Mouse (Mus musculus): ENCODE results near the gene Scfd2.
A peak's percentile ranks its signal among the peaks of the same experiment; 100 is the strongest.

Scfd2 gene

DNA sequence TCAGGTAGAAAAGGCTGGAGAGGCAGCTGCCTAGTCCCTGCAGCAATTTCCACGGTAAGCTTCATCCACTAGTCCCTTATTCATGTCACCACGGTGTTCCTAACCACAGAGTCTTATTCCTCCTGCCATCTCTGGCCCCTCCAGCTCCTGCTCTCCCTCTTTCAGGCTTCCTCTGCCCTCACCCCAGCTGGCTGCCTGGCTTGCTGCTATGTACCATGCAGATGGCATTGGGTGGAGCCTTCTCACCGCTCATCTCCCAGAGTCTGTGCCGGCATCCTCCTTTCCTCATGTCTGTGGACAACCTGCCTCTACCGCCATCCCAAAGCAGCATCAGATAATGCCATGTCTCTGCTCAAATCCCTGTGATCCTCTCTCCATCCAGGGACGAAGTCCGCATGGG is 218.0 kb downstream of the Scfd2 start:
- no peak for DNase-seq (ENCODE audit: low read depth, low spot score)

- DNase-seq (ENCODE audit: low read depth, low spot score), result no peak
These were observed 219.7 kb downstream of the Scfd2 start for GRCm38 (mm10) chr5:74311865-74312264.

DNA sequence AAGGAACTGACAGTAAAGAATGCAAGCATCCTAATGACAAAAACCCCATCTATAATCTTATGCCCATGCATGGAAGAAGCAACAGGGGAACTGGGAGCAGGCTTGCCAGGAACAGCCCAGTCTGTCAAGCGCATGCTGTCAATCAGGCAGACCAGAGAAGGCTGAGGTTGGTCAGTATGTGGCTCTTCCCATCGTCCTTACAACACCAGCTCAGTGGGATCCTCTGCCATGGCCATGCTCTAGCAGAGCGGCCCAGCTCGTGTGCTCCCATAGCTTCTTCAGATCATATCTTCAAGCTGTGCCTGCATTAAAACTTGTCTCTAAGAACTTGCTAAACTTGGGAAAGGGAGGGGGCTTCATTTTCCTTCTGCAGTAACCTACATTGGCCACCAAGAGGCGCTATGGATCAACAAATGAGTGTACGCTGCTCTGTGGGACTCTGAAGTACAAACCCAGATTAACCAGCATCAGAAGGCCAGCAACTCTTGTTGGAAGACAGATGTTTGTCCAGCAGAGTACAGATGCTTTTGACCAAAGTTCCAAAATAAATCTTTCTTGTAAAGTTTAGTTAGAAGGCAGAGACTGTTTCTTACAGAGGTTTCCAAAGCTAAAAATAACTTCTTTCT is 220.2 kb downstream of the Scfd2 start:
- DNase-seq (ENCODE audit: low read depth, low spot score), result peak; percentile 41

DNA sequence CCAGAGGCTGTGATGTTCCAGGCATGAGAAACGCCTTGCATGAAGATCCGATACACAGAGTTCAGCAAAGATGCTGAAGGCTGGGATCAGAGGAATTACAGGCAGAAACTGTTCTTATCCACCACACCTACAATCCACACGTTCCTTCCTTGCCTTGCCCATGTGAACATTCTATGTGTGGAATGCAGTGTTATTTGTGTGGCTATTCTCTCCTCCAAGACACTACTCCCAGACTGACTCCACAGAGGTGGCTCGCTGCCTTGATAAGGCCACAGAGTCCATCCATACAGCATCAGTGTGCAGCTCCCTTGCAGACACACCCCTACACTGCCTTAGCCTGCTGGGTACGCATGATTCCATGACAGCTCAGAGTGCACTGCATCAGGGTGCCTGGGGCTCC is 221.5 kb downstream of the Scfd2 start:
- no peak for DNase-seq (ENCODE audit: low read depth, low spot score)

GRCm38 (mm10) chr5:74307242-74307641 is 224.3 kb downstream of the Scfd2 start:
- no peak for DNase-seq (ENCODE audit: low read depth, low spot score)

DNA sequence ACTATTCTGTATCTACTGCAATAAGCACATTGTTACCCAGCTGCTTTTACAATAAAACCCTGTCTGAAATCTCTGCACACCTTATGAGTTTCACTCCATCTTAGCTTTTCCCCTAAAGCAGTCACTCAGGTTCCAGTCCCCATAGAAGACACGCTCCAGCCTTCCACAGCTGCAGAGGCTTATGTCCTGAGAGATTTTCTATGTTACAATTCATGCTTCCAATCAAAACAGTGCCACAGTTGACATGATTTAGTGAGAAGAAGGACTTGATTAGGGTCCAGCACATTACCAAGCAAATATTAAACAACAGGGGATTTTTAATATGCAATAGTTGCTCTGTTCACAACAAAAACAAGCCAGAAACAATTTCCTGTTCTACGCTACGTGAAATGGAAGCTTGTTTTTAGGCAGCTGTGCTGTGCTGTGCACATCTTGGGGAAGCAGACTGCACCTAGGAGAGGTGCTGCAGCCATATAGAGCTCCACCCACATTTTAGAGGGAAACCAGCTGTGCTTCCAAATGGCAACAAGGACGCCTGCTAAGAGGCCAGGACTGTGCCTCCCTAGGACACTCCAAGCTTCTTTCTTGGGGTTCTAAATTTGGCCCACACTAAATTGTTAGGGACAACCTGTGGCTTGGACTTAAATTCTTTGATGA is 225.9 kb downstream of the Scfd2 start:
- DNase-seq (ENCODE audit: low read depth, low spot score), result no peak

DNA sequence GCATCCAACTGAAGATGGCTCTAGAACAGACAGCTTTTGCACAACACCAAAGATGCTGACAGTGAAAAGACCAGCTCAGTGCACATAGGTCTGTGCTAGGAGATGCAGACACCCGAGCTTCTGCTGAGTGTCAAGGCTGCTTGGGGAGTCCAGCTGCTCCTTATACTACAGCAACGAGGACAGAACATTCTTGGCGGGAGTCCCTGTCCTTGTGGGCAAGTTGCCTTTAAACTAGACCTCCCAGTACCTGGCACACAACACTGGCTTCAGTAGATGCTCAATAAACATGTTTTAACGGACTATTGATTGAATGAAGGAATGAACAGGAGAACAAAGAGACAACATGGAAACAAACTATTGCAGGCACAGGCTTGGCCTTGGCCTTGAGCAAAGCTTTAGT is 226.8 kb downstream of the Scfd2 start:
- DNase-seq (ENCODE audit: low read depth, low spot score), result no peak

- no peak for DNase-seq (ENCODE audit: low read depth, low spot score)
These were observed 229.2 kb downstream of the Scfd2 start for GRCm38 (mm10) chr5:74302331-74302730.

GRCm38 (mm10) chr5:74301443-74301842 is 230.1 kb downstream of the Scfd2 start:
- DNase-seq (ENCODE audit: low read depth, low spot score), result no peak

- DNase-seq (ENCODE audit: low read depth, low spot score), result no peak
These were observed 230.6 kb downstream of the Scfd2 start for GRCm38 (mm10) chr5:74300931-74301330.

GRCm38 (mm10) chr5:74300140-74300539 is 231.4 kb downstream of the Scfd2 start:
- DNase-seq (ENCODE audit: low read depth, low spot score), result no peak

GRCm38 (mm10) chr5:74297113-74297512 is 234.4 kb downstream of the Scfd2 start:
- no peak for DNase-seq (ENCODE audit: low read depth, low spot score)

GRCm38 (mm10) chr5:74296096-74296495 is 235.5 kb downstream of the Scfd2 start:
- DNase-seq (ENCODE audit: low read depth, low spot score), result no peak

GRCm38 (mm10) chr5:74293513-74293912 is 238.0 kb downstream of the Scfd2 start:
- no peak for DNase-seq (ENCODE audit: low read depth, low spot score)

DNA sequence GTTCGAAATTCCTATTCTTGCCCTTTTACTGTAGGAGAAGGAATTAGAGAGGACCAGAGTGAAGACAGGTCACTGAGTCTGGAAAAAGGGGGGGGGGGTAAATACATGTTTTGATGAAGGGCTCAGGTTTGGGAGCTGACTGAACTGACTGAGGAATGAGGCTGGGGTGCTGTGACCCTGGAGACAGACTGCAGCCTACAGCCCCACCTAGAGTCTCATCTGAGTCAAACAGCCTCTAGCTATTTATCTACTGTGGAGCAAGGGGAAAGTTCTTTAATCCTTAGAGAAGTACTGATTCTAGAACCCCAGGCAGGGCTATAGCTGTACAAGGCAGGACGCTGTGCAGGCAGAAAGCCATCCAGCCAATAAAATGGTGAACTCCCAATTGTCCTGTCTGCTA is 239.5 kb downstream of the Scfd2 start:
- no peak for DNase-seq (ENCODE audit: low read depth, low spot score)

DNA sequence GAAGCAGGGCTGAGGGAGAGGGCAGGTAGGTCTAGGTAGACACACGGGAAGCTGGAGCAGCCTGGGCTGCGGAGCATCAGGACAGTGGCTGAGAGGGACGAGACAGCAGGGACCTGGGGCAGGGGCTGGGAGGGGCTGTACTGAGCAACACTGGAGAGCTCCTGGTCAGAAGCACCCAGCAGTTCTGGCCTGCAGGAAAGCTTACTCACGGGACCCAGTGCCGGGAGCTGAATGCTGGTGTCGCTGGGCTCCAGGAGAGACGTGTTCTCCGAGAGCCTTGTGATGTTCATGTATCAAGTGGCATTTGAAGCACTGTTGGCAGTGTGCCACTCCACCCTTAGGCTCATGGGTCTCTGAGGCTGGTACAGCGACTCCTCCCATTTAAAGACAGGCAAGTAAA is 240.0 kb downstream of the Scfd2 start:
- DNase-seq (ENCODE audit: low read depth, low spot score), result no peak

DNA sequence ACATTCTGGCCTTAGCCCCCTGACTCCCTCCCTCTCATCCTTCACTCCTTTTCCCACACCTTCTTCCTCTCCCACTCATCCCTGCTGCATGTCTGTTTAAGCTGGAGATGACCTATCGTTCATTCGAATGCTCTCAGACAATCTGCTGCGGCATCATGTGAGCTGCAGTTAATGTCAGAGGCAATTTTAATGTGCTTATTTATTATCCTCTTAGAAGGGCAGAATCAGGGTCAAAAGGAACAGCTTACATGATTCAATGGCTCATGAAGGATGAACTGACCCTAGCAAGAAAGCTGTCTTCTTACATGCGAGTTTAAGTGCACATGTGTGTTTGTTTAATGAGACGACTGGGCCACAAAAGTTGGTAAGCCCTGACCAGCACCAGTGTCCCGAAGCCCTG is 241.6 kb downstream of the Scfd2 start:
- no peak for DNase-seq (ENCODE audit: low read depth, low spot score)

GRCm38 (mm10) chr5:74288206-74288605 is 243.4 kb downstream of the Scfd2 start:
- no peak for DNase-seq (ENCODE audit: low read depth, low spot score)

- no peak for DNase-seq (ENCODE audit: low read depth, low spot score)
These were observed 245.3 kb downstream of the Scfd2 start for GRCm38 (mm10) chr5:74286301-74286700.

DNA sequence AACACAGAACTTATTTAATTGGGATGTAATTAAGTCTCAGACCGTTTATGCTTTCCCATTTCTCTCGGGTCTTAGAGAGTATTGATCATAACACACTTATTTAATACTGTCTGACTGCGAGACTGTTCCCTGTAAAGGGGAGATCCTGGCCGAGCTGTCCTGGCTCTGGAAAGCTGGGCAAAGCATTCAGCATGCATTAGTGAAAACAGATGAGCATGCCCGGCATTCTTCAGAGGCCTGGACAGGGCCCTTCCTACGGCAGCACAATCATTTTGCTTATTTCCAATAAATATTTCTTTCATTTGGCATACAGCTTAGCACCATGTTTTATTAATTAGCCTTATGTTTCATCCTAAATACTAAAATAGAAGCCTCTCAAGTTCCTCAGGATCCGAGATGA is 245.8 kb downstream of the Scfd2 start:
- no peak for DNase-seq (ENCODE audit: low read depth, low spot score)

GRCm38 (mm10) chr5:74285289-74285688 is 246.3 kb downstream of the Scfd2 start:
- no peak for DNase-seq (ENCODE audit: low read depth, low spot score)

GRCm38 (mm10) chr5:74283545-74283944 is 248.0 kb downstream of the Scfd2 start:
- DNase-seq (ENCODE audit: low read depth, low spot score), result no peak

DNA sequence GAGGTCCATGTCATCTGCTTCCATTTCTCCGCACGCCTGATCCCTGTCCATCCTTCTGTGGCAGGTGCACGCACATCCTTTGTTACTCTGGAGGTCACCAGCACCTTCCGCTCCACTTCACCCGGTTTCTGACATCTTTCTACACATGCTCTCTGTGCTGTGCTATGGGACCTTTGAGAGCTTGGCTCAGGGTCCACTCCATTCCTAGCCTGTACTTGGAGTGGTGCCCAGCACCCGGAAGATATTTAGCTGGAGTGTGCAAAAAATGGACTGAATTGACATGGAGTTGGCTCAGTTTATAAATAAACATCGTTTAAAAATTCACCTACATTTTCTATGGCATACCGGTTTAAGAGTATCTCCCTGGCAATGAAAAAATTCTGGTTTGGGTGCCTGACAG is 250.1 kb downstream of the Scfd2 start:
- DNase-seq (ENCODE audit: low read depth, low spot score), result no peak

DNA sequence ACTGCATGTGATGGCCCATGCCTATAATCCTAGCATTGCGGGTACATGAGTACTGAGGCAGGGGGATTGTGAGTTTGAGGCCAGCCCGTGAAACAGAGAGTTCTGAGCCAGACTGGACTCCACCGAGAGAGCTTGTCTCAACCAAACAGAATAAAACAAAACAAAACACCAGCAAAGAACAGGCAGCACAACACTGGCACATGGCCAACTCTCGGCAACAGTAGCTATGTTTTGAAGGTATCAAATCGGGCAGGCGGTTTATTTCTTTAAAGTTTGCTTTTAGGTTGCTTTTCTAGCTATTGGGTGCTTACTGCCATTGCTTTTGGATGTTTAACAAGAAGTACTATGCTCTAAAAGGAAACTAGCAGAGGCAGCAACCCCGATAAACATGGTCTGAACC is 251.9 kb downstream of the Scfd2 start:
- no peak for DNase-seq (ENCODE audit: low read depth, low spot score)
